Mouse (Mus musculus): Measurements from ENCODE around the gene Mbnl2.

Gene Mbnl2

GRCm38 (mm10) chr14:120324883-120325480, 49.5 kb downstream of the Mbnl2 start:
- DNase-seq (ENCODE audit: low read depth) = no peak

- DNase-seq (ENCODE audit: low read depth) = peak; percentile 46
Observed at GRCm38 (mm10) chr14:120325673-120326072, 50.2 kb downstream of the Mbnl2 start.

- DNase-seq (ENCODE audit: low read depth) = no peak
Observed at GRCm38 (mm10) chr14:120330454-120330853, 55.0 kb downstream of the Mbnl2 start.

DNA sequence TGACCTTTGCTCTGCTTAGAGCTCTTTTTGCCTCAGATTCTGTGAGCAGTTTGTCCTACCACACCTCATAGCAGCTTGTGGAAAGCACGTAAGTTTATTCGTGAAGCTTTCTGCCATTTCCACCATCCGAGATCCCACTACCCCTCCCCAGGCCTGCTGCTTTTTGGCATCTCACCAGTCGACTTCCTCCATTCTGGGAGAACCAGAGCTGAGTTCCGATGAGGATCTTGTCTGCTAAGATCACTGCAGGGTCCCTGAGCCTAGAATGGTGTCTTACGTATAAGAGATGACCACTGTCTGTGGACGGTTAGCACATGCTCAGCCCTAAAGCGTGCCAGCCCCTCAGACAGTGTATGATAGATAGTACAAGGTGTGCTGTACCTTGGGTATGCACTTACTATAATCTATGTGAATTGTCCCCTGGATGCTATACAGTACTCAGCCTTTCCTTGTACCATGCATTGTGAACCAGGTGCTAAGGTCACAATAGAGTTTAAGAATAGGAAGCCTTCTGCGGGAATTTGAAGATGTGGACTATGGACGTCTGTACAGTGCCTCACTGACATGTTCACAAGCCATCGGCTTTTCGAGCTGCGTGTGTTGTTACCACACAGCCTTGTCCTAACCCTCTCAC, 55.5 kb downstream of the Mbnl2 start:
- DNase-seq (ENCODE audit: low read depth) = no peak

DNA sequence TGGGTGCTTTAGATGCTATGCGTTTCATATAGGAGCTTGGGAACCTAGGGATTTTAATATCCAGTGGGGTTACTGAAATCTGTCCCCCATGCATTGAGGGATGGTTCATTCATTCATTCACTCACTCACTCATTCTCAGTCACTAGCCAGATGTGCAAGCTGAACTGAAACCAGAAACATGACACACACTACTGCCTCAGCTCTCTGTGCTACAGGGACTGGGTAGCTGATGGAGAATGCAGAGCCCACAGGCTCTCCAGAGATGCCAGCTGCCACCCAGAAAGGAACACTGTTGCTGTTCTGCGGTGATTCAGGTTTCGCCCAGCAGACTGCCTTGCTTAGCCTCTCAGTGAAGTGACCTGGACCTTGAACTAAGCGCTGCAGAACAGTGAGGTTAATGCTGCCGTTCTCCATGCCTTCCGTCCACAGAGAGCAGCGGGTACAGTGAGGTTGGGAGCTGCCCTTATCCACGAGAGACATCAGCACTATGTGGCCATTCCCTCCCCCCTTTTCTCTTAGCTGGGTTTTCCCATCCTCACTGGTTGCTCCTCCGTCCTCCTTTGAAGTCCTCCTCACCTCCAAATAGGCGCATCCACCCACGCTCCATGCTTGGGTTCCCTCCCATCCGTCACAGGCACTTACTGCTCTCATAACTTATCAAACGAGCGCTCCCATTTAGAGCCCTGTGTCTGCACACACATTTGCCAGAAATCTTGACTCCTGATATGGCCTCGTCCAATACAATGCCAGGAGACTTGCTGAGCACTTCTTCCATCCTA, 58.2 kb downstream of the Mbnl2 start:
- DNase-seq (ENCODE audit: low read depth) = no peak

DNA sequence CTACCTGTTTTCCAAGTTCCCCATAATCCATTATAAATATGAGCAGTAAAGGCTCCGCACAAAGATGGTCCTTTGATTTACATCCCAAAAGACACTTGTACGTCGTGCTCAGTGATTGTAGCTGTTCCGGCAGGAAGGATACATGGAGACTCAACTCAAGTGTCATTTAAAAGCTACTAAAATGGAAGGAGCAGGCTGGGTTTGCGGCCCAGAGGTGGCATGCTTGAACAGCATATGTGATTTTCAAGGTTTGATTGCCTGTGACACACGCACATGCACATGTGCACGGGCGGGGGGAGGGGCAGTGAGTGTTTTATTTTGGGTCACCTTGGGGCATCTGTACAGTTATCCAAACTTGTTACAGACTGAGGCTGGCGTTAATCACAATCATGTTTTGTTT, 59.9 kb downstream of the Mbnl2 start:
- DNase-seq (ENCODE audit: low read depth) = no peak

GRCm38 (mm10) chr14:120335871-120336270, 60.4 kb downstream of the Mbnl2 start:
- DNase-seq (ENCODE audit: low read depth) = no peak

GRCm38 (mm10) chr14:120336380-120336779, 60.9 kb downstream of the Mbnl2 start:
- DNase-seq (ENCODE audit: low read depth) = no peak

- DNase-seq (ENCODE audit: low read depth) = no peak
Observed at GRCm38 (mm10) chr14:120336841-120337240, 61.4 kb downstream of the Mbnl2 start.

DNA sequence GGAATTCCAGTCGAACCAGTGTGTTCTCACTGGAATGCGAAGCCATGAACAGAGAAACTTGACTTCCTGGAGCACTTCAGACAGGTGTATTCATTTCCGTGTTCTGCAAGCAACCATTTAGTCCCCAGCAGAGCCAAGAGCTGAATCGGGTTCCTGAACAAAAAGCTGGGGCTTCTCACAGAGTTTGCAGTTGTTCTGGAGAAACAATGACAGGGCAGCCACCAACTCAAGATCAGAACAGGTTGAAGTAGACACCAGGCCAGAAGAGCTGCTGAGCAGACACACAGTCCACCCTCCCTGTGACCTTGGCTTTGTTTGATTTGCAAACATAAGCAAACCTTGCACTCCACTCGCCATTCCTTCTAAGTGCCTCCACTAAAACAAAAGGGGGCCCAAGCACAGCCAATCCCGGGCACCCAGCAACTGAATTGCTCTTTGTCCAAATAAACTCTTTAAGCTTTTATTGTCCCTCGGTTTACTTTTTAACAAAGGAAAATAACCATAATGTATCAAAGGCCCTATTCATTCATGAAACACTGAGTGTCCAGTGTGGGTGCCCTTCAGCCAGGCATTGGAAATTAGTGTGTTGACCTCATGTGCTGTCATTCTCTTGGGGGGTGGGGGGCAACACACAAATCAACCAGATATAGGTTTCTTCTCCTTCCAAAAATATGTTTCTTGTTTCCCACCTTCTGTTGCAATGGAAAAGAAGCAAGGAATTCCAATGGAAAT, 62.4 kb downstream of the Mbnl2 start:
- DNase-seq (ENCODE audit: low read depth) = no peak

GRCm38 (mm10) chr14:120338706-120339105, 63.2 kb downstream of the Mbnl2 start:
- no peak for DNase-seq (ENCODE audit: low read depth)

GRCm38 (mm10) chr14:120341912-120342311, 66.4 kb downstream of the Mbnl2 start:
- DNase-seq (ENCODE audit: low read depth) = no peak

DNA sequence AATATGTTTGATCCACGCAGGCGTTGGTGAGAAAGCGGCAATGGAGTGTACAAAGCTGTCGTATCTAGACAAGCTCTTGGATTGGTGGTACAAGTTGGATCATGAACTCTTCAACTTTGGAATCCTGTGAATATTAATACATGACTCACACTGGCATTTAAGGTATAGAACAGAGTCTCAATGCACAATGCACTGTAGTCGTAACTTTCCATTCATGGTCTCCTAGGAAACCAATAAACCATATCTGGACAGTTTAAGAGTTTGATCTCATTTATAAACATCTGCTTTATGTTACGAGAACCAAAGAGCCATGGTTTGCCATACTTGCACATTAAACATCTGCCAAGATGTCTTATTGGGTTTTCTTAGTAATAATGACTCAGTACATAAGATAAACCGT, 66.9 kb downstream of the Mbnl2 start:
- DNase-seq (ENCODE audit: low read depth) = no peak

GRCm38 (mm10) chr14:120344641-120345040, 69.2 kb downstream of the Mbnl2 start:
- no peak for DNase-seq (ENCODE audit: low read depth)

DNA sequence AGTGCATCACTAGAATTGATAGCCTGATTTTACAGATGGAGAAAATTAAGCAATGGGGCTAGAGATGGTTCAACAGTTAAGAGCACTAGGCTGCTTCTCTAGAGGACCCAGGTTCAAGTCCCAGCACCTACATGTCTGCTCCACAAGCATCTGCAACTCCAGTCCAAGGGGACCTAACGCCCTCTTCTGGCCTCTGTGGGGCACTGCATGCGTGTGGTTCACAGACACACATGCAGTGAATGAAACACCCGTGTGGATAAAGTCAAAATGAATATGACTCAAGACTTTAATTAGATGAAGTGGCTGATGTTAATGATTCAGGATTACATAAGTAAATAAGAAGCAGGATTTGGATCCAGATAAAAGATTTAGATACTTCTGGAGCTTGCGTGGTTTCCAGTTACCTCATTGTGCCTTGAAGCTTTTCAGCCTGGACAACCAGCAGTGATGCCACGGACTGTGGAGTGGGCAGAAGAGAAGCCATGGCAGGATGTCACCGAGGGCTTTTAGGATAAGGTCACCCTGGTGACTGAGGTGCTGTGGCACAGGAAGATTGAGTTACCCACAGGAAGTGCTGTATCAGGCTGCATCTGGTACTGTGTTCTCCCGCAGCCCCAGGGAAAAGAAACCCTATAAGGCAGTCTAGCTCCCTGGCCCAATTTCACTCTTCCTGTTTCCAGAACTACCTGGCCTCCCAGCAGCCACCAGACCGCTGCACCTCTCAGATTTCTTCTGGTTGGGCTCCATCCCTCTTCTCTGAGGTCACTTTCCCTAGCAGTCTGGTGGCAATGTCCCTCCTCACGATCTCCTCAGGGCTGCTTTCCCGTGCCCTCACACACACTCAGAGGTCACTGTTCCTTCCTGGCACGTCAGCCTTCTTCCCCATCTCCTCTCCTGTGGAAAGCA, 72.2 kb downstream of the Mbnl2 start:
- no peak for DNase-seq (ENCODE audit: low read depth)

DNA sequence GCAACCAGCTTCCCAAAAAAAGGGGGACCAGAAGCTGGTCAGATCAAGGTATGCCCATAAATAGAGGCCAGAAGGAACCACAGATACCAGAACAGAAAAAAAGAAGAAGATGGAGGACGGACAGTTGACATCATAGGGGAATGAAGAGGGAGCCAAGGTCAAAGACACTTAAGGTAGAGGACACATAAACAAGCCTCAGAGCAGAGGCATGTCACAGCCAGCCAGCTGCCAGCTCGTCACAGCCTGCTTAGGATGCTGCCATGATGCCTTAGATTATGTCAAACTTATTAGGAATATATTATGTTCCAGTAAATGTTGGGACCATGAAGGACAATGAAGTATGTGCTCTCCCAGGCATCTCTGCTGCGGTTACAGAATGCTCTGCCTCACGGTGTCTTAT, 73.9 kb downstream of the Mbnl2 start:
- no peak for DNase-seq (ENCODE audit: low read depth)

DNA sequence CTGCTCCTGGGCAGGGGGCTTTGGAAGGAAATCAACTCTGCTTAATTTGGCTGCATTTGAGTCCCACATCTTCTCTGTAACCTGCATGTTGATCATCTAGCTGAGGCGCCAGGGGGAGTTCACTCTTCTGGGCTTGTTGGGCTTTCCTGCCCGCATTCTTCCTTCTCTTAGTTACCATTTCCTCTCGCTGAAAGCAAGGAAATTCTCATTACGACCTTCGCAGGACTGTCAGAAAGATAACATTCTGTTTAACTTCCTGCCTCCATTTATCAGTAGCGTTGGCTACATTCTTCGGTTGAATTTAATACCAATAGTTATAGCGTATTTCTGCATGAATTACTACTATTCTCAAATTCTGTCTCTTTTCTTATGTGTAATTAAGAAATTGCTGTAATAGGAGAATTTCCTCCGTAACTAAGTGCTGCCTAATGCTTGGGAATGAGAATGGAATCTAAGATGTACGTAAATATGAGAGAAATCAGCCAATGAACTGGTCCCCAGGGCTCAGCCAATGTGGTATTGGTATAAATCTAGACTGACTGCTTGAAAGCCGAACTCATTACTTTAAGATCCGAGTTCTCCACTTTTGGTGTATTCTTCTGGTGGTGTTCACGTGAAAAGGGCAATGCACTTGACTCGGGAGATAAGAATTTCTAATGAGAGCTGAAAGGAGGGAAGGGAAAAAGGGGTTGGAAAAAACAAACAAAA, 76.8 kb downstream of the Mbnl2 start:
- no peak for DNase-seq (ENCODE audit: low read depth)

DNA sequence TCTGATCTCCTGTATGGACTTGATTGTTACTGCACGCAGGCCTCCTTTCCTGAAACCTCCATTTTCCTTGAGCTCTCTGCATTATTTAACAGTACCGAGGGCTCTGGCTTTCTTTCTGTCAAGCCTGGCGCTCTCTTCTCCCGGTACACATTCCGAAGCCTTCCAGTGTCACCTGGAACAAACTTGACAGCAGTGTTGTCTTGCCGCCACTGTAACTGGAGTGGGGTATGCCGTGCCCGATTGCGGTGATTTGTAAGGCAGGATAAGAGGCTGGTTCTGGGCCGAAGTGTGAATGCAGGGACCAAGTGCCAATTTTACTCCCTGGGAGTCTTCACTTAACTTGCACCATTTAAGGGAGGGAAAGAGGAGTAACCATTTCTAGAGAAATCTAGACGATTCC, 77.7 kb downstream of the Mbnl2 start:
- no peak for DNase-seq (ENCODE audit: low read depth)

DNA sequence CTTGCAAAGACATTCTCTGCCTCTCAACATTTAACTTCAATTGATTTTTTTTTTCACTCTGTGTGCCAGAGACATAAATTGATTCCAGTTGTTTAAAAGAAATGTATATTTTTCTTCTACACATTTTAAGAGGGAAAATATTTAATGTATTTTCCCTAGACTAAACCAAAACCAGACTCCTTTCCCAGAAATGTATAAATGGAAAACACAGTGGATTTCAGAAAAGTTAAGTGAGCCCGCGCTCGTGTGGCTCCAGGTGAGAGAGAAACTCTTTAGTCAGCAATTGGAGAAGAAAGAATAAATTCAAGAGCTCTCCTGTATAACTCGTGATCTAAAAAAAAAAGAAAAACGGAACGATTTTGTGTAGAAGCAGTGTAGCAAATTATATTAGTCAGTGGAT, 79.1 kb downstream of the Mbnl2 start:
- DNase-seq (ENCODE audit: low read depth) = no peak

DNA sequence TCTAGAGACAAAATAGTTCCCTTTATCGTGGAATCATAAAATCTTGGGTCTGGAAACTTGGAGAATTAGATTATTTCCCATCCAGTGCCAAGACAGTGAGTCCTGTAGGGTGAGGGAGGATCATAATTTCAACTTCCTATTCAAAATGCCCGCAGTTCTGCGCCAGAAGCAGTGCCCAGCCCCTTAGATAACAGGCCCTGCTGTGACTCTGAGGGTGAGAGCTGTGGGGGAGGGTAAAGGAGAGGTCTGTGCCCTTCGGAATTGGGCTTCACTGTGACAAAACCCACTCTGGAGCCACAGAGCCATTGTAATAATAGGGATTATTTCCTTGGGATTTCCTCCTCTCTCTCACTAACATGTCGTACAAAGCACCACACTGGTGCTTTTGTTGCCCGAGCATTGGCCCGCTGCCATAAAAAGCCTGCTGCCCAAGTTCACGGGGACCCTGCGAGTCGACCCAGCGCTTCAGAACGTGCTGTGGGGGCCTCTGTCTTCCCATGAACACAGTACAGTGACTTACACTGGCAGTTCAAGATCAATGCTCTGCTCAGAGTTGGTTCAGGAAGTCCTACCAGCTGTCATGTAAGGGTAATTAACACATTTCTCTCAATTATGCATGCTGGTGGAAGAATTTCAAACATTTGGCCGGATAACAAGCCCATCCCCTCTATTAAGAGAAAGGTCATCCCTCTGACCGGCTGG, 79.7 kb downstream of the Mbnl2 start:
- no peak for DNase-seq (ENCODE audit: low read depth)

All from c-Kit-positive CD71-negative TER-119-negative erythroid progenitor cells, embryonic 14.5 days (primary cell).